Mouse (Mus musculus) fibroblast of lung, adult 2 months (primary cell): ENCODE measurements at regions not wholly inside any gene's neighbourhood (a gene's known extent, or its start where the extent isn't known, plus 50 kb on each side); places are given as distances from the start of the nearest gene placed in this dataset.

Experiments used
- DNase-seq: peaks from one replicate; pipeline ENCODE4 v3.0.0-alpha.2; 2011; ENCODE audit warnings: low read depth

- no peak for DNase-seq
These were observed 71.1 kb upstream of the Sfswap start for GRCm38 (mm10) chr5:129429897-129430296.

DNA sequence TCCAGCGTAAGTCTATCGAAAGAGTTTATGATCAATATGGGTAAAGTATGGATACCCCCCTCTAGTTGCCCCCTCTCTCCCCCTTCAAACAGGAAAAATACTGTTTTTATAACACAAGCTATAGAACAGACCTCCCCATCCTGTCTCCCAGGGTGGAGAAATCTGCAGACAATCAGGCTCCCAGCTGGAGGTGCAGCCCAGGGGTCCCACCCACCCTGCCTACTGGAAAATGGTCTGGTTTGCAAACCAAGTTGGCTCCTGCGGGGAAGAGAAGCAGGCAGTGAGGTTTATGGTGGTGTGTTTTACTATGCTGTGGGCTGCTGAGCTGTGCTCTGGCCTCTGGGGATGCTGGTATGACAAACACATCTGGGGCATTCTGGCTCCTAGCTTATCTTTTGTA is 70.7 kb upstream of the Sfswap start:
- DNase-seq: no peak

GRCm38 (mm10) chr5:129449931-129450573 is 51.0 kb upstream of the Sfswap start:
- no peak for DNase-seq
